Mouse (Mus musculus) layer of hippocampus, postnatal 36 days (tissue): ENCODE measurements around the gene Helq. TPM values are rescaled to one million over a fixed set of nuclear protein-coding genes. Genes with fewer than 3 reads are reported as not detected.

Experiments used
- DNase-seq, 2 experiments: peaks; one replicate each; pipeline ENCODE4 v3.0.0; 2022
- total RNA-seq, 2 experiments: library from RNA; stranded (reverse); gene quantifications; 2 replicates each; pipeline ENCODE4 v1.2.3; 2021

The Helq gene
- total RNA-seq, 2 experiments from 2014 or later, result 19.7 to 19.9 TPM

DNA sequence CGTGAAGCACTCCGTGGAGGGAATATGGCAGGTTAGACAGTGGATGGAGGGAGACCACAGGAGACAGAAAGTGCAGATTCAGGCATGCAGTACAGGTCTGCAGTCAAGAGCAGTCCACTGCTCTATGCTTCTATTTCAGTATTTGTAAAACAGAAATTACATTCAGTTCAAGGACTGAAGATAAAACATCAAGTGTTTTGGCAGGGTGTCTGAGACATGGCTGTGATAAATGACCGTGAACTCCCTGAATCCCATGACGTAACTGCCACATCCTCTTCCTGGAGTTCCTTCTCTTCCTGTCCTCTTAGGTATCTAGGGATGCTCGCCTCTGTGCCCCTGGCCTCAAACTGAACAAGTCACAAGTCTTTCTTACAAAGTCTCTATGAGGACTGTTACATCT lies 21.5 kb downstream of the Helq start:
- DNase-seq, result no peak

DNA sequence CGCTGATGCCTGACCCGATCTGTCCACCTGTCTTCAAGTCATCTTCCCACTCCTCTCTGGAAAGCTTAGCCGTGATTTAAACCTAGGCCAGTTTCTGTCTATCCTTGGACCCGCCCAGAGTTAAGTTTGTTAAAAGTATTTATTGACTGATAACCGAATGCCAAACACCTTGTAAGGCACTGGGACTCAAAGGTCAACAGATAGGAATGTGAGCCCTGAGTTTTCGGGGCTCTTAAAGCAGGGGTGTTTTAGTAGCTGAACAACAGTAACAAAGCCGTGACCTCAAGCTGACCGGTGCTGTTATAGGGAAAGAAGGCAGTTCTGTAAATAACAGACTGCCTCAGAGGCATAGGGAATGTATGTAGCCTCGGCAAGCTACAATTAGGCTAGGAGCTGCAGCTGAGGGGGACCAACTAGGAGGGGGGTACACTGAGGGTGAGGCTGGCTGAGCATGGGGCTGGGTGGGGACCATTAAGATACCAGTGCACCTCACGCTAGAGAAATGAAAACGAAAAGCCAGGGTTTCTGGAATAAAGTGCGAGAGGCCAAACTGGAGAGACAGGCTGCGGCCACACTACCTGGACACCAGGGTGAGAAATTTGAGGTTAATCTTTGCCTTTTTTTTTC lies 22.5 kb downstream of the Helq start:
- DNase-seq, result no peak

DNA sequence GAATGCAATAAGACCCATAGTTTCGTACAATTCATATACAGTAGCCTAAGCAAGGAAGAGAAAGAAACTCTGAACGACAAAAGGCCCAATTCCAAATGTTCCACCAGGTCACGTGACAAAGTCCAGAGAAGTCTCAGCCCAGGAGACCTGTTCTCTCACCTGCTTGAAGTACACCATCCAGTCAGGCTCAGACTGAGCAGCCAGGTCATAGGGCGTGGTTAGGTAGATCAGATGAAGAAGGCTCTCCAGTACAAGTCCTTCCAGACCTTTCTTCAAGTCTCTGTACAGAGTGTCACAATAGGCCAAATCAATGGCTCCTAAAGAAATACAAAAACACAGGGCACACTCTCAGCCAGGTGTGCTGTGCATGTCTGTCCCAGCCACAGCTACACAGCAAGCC lies 26.8 kb downstream of the Helq start:
- no peak for DNase-seq

DNA sequence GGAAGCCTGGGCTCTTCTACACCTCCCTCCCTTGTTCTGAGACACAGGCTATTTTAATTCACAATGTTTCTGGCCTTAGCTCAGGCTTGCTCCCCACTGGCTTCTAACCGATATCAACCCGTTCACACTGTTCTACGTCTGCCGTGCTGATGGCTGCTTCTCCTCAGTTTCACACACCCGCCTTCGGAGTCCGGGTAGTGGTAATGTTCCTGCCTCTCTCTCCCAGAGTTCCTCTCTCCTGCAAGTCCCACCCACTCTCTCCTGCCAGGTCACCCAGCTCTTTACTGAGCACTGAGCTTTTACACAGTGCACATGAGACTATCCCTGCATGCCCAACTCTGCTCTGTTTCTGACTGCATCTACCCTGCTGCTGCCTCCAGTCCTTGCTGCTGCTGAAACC lies 32.4 kb downstream of the Helq start:
- DNase-seq, result no peak

- DNase-seq, result no peak
Observed at GRCm38 (mm10) chr5:100761736-100762135, 36.7 kb downstream of the Helq start.

DNA sequence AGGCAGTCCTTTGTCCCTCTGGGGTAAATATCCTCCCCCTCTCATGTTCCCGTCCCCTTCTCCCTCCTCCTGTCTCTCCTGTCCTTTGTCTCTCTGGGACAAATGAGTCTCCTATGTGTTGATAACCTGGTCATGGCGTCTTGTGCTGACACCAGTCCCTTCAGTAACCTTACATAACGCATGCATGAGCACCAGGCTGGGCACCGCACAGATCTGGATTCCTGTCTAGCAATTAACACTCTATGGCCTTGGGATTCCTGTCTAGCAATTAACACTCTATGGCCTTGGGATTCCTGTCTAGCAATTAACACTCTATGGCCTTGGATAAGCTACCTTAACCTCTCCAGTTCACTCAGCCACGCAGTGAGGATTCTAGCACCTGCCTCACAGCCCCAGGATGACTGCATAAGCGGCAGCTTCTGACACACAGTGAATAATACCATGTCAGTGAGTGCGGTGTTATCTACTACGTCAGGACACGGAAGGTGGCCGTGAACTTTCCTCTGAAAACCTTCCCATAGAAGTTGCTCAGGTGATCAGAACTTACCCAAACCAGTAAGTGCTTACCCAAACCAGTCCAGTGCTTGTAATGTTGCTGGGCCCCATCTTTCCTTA lies 38.2 kb downstream of the Helq start:
- no peak for DNase-seq

GRCm38 (mm10) chr5:100758121-100758520 lies 40.3 kb downstream of the Helq start:
- no peak for DNase-seq

DNA sequence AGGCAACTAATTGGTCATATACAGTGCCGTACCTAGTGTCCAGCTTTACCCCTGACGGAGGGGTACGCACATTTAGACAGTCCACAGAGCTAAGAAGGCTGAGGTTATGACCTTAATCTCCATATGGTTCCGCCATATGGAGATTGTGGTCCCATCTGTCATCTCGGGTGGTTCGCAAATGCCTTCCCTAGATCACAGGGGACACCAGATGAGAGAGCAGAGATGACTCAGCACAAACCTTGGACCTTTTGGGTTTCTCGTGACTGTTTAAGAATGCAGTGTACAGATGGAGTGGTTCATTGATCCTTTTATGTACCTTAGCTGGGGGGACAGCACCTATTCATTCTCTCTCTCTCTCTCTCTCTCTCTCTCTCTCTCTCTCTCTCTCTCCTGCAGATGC lies 45.0 kb downstream of the Helq start:
- no peak for DNase-seq

- DNase-seq, result no peak
Observed at GRCm38 (mm10) chr5:100751655-100752054, 46.7 kb downstream of the Helq start.

DNA sequence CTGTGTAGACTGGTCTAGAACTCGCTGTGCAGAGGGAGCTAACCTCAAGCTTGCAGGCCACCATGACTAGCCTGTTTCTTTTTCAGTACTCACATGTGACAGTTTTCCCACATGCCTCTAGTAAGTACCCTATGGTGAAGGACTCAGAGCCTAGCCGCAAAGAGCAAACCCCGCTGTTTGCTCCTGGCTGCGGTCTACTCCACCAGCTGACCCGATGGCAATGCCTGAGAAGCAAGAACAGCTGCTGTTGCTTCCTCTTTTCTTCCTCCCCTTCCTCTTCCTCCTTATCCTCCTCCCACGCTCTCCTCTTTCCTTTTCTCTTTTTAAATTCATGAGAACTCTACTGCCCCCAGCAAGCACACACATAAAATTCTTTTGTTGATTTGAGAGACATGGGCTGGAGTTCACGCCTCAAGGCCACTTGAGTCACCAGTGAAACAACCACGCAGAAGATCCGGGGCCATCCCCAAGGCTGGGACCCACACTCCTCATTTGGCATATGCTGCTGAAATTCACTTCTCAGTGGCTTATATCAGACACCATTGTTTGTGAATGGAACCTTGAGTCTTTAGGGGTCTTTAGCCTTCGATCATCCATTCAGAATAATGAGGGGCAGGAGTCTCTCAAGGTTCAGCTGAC lies 47.7 kb downstream of the Helq start:
- DNase-seq, result no peak

GRCm38 (mm10) chr5:100738802-100739201 lies 59.6 kb downstream of the Helq start:
- DNase-seq, result no peak

GRCm38 (mm10) chr5:100736919-100737318 lies 61.5 kb downstream of the Helq start:
- no peak for DNase-seq

GRCm38 (mm10) chr5:100734535-100734934 lies 63.9 kb downstream of the Helq start:
- DNase-seq, result no peak

DNA sequence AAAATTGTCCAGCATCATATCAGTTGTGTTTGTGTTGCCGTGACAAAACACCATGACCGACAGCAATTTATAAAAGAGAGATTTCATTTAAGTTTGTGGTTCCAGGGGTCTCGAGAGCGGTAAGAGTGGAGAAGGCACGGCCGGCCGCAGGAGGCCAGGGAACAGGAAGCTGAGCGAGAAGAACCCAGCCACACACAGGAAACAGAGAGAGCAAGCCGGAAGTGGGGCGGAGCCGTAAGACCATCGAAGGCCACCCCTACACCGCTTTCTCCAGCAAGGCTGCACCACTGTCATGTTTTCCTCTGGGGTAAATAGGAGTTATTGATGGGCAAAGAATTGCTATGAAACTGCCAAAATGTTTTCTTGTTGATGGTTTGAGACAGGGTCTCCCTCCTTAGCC lies 69.6 kb downstream of the Helq start:
- no peak for DNase-seq

DNA sequence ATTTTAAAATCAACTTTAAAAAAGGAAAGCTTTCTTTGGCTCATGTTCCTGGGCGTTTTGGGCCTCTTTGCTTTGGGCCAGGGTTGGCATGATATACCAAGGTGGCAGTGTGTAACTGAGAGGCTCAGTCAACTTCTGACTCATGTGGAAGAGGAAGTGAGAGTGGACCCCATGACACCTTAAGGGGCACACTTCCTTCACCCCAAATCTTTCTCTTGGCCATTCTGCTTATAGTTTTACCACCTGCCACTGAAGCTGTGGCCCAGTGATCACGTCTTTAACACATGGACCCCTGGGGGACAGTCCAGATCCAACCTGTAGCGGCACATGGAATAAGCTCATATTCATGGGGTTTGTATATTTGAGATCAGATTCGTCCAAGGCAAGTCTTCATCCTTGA lies 72.4 kb downstream of the Helq start:
- DNase-seq, result no peak

DNA sequence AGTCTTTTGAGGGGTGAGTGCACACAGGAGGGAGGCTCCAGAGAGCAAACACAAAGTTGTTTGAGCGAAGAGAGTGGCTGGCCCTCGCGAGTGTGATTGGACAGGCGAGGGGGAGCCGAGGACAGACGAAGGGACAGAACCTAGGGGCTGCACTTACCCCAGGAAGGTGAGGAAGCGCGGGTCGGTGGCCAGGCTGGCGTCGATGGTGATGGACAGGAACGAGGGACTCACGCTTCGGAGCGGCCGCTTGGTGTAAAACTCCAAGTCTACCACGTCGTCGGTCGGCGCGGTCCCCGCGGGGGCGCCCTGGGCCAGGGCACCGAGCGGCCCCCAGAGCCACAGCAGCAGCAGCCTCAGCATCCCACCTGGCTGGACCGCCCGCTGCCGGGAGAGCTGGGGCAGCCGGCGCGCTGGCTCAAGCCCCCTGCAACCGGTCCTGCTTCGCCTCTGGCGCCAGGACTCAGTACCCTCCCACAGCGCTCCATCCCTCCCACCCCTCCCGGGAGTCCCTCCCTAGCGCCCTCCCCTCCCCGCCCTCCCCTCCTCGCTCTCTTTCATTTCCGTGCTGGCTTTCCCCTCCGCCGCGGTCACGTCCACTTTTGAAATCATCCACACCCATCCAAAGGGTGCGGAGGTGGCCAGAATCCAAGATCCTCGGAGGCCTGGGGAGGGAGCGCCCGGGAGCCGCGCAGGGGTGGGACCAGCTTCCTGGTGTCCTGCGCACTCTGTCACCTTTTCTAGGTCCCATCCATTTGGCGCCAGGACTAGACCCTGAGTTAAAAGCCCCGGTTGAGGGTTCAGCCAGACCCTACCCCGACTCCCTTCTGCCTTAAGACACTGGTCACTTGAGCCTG lies 78.9 kb downstream of the Helq start, which contains the start of gene Hpse:
TSS of gene Hpse (minus strand) at position 482 of the 854 bp plus-strand sequence.
- no peak for DNase-seq

DNA sequence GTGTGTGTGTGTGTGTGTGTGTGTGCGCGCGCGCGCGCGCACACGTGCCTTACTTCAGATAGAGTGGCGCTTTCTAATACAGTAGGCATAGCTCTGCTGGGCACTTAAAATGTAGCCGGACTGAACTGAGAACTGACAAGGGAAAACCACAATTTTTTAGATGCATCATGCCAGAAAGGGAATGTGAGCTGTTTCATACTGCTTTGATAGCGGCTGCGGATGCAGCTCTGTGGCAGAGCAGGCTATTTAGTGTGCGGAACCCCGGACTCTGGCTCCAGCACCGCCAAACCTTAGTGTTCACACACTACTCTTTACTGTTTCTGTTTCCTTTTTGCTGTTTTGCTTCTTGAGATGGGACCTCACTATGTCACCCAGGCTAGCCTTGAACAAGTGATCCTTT lies 81.6 kb downstream of the Helq start:
- DNase-seq, result no peak

Other genes with a start within 250 kb of the Helq start
- not detected for gene Plac8, start 226.4 kb downstream of the Helq start, total RNA-seq
- gene Coq2, start 123.5 kb downstream of the Helq start, total RNA-seq, result 10 to 100 TPM; 76.4 to 83.5 TPM
- gene Hpse, start 78.9 kb downstream of the Helq start, total RNA-seq, result under 1 TPM; 0.60 to 0.73 TPM
- gene Mrps18c, start within 50 bp of the Helq start, total RNA-seq, result 10 to 100 TPM; 60.3 to 63.6 TPM
- gene Abraxas1, start 22.4 kb upstream of the Helq start, total RNA-seq, result 1 to 10 TPM; 6.0 to 7.1 TPM
- 1 to 10 TPM; 1.6 to 2.2 TPM for gene Gpat3, start 47.1 kb upstream of the Helq start, total RNA-seq